Mouse (Mus musculus): ENCODE measurements around the gene Plekhm3.

DNA sequence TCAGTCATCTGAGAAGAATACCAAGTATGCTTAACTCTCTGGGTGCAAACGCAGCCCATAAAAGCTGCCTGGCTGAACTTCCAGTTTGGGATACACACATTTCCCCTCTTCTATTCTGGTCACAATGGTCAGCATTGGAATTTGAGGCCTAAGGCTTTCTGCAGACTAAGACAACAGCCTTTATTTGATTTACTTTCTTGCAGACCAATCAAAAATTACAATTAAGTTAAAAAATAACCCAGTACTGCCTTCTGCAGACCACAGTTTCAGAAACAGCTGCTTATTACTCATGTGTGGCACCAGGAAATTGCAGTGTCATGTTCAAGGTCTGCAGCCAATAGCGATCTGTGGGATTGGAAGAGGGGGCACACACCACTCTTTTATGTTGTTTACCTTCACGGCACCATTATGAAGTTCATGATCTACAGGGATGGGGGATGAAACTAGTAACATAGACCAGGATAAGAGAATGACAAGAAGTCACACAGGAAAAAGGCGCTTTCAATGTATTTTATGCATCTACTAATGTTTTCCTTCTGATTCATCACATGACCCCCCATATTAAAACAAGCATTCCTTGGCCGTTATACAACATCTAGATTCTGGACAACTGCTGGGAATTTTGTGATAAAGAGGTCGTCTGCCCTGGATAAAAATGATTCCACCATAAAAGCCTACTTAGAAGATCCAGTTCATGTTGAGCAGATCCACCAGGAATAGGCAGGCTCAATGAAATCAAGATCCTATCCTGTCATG lies 130.1 kb downstream of the Plekhm3 start:
- TF ChIP-seq HCFC1 (IDR thresholded peaks at IDR 0.05; ENCODE audit: borderline replicate concordance, insufficient read depth, low read length) = no peak
- TF ChIP-seq ZNF384 (IDR thresholded peaks at IDR 0.05; ENCODE audit: low read depth, low read length) = no peak
- TF ChIP-seq CHD2 (IDR thresholded peaks at IDR 0.05; ENCODE audit: low read depth, low read length) = no peak
- no peak for TF ChIP-seq ZC3H11A (IDR thresholded peaks at IDR 0.05; ENCODE audit: borderline replicate concordance, low read depth, low read length)
- no peak for TF ChIP-seq MAFK (IDR thresholded peaks at IDR 0.05; ENCODE audit: insufficient read depth, low read depth, low read length)
